Mouse (Mus musculus) liver, adult 2 months (tissue): Measurements from ENCODE around the gene Tbc1d7. TPM values are rescaled to one million over a fixed set of nuclear protein-coding genes. Genes with fewer than 3 reads are reported as not detected.
A peak's percentile ranks its signal among the peaks of the same experiment; 100 is the strongest.

Source experiments
- DNase-seq: peaks from one replicate; pipeline ENCODE4 v3.0.0-alpha.2; 2011; ENCODE audit warnings: low read depth, low spot score; ENCODE audit errors: extremely low read depth
- H3K27ac ChIP-seq: fragments of 200-500 bp; replicated peaks from 2 replicates; pipeline ENCODE4 v1.5.1; 2012; ENCODE audit warnings: low read depth, mild to moderate bottlenecking, control low read depth, inconsistent platforms, low read length; ENCODE audit not compliant: insufficient read depth
- H3K27me3 ChIP-seq: fragments of 200-500 bp; 2 replicates; pipeline ENCODE4 v1.6.1; 2012; ENCODE audit warnings: mild to moderate bottlenecking, moderate library complexity, low read length, inconsistent platforms; ENCODE audit not compliant: control insufficient read depth, insufficient read depth
- H3K36me3 ChIP-seq: fragments of 200-500 bp; 2 replicates; pipeline ENCODE4 v1.6.1; 2012; ENCODE audit warnings: low read length, inconsistent platforms; ENCODE audit not compliant: control insufficient read depth, insufficient read depth
- H3K4me1 ChIP-seq: fragments of 200-500 bp; 2 replicates; pipeline ENCODE4 v1.6.1; 2011; ENCODE audit warnings: low read length; ENCODE audit not compliant: control insufficient read depth, insufficient read depth
- H3K4me3 ChIP-seq: fragments of 200-500 bp; 2 replicates; pipeline ENCODE4 v1.5.1; 2011; ENCODE audit warnings: low read depth, mild to moderate bottlenecking, control low read depth, low read length, moderate library complexity; ENCODE audit not compliant: insufficient read depth
- H3K79me2 ChIP-seq: fragments of 200-500 bp; 2 replicates; pipeline ENCODE4 v1.6.1; 2012; ENCODE audit warnings: inconsistent platforms, mild to moderate bottlenecking, low read length, moderate library complexity; ENCODE audit not compliant: control insufficient read depth, insufficient read depth
- H3K9ac ChIP-seq: fragments of 200-500 bp; 2 replicates; pipeline ENCODE4 v1.6.1; 2012; ENCODE audit warnings: low read depth, mild to moderate bottlenecking, control low read depth, inconsistent platforms, low read length
- CTCF ChIP-seq: fragments of 200-500 bp; IDR thresholded peaks from 2 replicates; pipeline ENCODE4 v1.5.1; 2011; ENCODE audit warnings: low read depth, low read length, control low read depth
- POLR2A ChIP-seq: fragments of 200-500 bp; IDR thresholded peaks from 2 replicates; pipeline ENCODE4 v1.6.1; 2011; ENCODE audit warnings: low read length, control low read depth; ENCODE audit not compliant: insufficient read depth; ENCODE audit errors: extremely low read depth
- WGBS: fragments of 180-500 bp; shearing (Covaris S2); methylation state at CpG from one replicate; pipeline ENCODE4 v1.1.7; 2018; 5-methylcytosine and 5-hydroxymethylcytosine counted together
- polyA plus RNA-seq: library from polyadenylated mRNA; depleted of rRNA; stranded (reverse); fragments of >200 nt; gene quantifications from 2 replicates; pipeline ENCODE4 v1.2.3, GENCODE M21; 2012
- total RNA-seq: library from RNA; depleted of rRNA; stranded (reverse); fragments of >200 nt; gene quantifications from 2 replicates; pipeline ENCODE4 v1.2.3, GENCODE M21; 2014

Tbc1d7 gene
- total and polyA plus RNA-seq, 2 experiments, result 7.2 to 14.9 TPM

DNA sequence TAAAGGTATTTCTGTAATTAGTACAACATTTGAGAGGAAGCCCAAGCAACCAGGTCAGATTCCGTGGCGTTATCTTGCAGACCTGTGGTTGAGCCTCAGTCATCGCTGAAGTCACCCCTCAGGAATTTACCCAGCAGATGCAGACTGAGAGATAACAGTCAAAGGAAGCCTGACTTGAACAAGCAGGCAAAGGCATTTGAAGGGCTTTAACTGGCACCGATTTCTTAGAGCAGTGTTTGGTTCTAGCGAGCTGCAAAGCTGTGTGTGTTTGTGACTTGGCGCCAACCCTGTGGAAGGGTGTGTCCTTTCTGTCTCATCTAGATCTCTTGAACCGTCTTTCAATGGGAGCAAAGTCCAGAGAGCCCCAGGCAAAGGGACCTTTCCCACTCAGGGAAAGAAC is 22.0 kb upstream of the Tbc1d7 start:
- H3K27ac ChIP-seq, result no peak overlapping the region
- WGBS, result 25% methylated on average over 7 of the region's 7 CpGs
- no peaks in the 10 kb centered on the region for H3K79me2 ChIP-seq
- no peaks in the 10 kb centered on the region for H3K27me3 ChIP-seq
- H3K36me3 ChIP-seq, result no peaks in the 10 kb centered on the region
- H3K9ac ChIP-seq, result no peak overlapping the region
- H3K4me1 ChIP-seq, result peaks cover 3% of the 10 kb centered on the region; the same call in 1 of the 2 replicates
- DNase-seq, result no peak
- no peak overlapping the region for H3K4me3 ChIP-seq
- no peak for TF ChIP-seq POLR2A
- TF ChIP-seq CTCF, result no peak

DNA sequence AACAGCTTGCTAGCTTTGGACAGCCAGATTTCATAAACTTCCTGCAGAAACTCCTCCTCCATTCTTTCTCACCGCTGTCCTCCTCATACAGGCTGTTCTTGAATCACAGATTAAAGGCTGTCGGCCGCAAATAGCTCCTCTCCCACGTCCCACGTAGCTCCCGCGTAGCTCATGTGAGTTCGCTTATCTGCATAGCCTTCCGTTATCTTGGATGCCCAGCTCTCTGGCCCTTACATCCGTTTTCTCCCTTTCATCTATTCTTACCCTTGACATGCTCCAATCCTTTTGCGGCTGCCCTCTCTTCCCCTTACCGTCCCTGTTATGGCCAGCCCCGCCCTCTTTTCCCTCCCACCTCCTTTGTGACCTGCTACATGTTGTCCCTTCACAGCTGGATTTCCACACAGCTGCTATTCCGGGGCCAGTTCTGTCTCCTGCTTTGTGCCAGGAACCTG is 20.5 kb upstream of the Tbc1d7 start:
- Histone ChIP-seq H3K4me3 (no peak overlapping the region), H3K27me3 (no peaks in the 10 kb centered on the region), H3K79me2 (no peaks in the 10 kb centered on the region), H3K4me1 (peaks cover 3% of the 10 kb centered on the region; the same call in 1 of the 2 replicates), H3K27ac (no peak overlapping the region), H3K36me3 (no peaks in the 10 kb centered on the region), H3K9ac (0 out of 2 replicates have a peak overlapping the region, but pooled peaks have one; percentile 42)
- no peak for DNase-seq
- 9% methylated on average over 14 of the region's 14 CpGs for WGBS
- no peak for TF ChIP-seq CTCF
- TF ChIP-seq POLR2A, result no peak

DNA sequence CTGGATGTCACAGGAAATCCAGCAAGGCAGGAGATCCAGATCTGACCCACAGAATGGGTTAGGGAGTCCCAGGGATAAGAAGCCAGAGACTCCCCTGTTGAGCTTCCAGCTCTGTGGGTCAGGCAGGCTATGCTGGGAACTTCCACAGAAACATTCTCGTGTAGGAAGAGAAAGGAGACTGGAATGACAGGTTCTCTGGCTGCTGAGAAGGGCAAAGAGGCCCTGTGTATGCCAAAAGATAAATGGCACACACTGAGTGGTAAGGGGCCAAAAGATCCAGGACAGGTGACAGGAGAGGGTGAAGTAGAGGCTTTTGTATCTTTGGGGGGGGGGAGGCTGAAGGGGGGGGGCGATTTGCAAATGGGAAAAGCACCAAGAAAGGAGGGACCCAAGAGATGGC is 20.0 kb upstream of the Tbc1d7 start:
- Histone ChIP-seq H3K9ac (no peak overlapping the region), H3K27ac (no peak overlapping the region), H3K36me3 (no peaks in the 10 kb centered on the region), H3K79me2 (no peaks in the 10 kb centered on the region), H3K4me3 (no peak overlapping the region), H3K4me1 (peaks cover 3% of the 10 kb centered on the region; the same call in 1 of the 2 replicates), H3K27me3 (no peaks in the 10 kb centered on the region)
- no peak for DNase-seq
- 24% methylated on average over 2 of the region's 2 CpGs for WGBS
- no peak for TF ChIP-seq POLR2A
- no peak for TF ChIP-seq CTCF

DNA sequence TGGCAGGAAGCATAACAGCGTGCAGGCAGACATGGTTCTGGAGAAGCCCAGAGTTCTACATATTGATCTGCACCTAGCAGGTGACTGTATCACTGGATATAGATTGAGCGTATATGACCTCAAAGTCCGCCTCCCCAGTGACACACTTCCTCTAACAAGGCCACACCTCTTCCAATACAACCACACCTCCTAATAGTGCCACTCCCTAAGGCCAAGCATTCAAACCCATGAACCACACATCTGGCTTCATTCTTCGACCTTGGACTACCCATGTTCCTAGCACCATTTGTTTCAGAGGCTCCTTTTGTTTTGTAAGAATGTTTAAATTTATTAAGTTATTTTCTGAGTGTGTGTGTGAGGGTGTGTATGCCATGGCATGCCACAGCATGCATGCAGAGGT is 16.4 kb upstream of the Tbc1d7 start:
- H3K9ac ChIP-seq, result no peak overlapping the region
- TF ChIP-seq CTCF (no peak), POLR2A (no peak)
- H3K4me1 ChIP-seq, result peaks cover 5% of the 10 kb centered on the region; the same call in 1 of the 2 replicates
- WGBS, result 98% methylated on average over 4 of the region's 4 CpGs
- H3K27ac ChIP-seq, result no peak overlapping the region
- H3K79me2 ChIP-seq, result no peaks in the 10 kb centered on the region
- H3K4me3 ChIP-seq, result no peak overlapping the region
- DNase-seq, result no peak
- H3K36me3 ChIP-seq, result no peaks in the 10 kb centered on the region
- H3K27me3 ChIP-seq, result no peaks in the 10 kb centered on the region

DNA sequence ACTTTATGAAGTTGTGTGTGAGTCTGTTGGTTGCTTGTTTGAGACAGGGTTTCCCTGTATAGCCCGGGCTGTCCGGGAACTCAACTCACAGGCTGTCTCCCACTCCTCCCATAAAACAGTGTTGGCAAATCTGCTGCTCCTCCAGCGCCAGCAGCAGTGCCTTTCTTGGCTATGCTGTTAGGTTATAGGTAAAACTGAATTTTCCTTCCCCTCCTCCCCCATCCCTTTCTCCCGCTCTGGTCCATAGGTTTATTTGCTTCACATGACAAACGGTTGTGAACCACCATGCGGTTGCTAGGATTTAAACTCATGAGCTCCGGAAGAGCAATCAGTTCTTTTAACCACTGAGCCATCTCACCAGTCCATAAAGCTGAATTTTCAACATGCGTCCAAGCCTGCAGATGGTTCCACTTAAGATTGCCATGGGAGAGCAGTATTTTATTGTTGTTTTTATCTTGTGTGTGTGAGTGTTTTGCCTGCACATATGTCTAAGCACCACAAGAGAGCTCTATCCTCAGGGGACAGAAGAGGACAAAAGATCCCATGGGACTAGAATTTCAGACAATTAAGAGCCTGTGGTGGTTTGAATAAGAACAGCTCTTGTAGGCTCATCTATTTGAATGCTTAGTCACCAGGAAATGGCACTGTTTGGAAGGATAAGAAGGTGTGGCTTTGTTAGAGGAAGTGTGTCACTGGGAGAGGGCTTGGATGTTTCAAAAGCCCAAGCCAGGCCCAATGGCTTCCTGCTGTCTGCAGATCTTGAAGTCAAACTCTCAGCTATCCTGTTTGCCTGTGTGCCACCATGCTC is 12.2 kb upstream of the Tbc1d7 start:
- no peak for TF ChIP-seq POLR2A
- no peak for TF ChIP-seq CTCF
- H3K27ac ChIP-seq, result no peak overlapping the region
- H3K36me3 ChIP-seq, result no peaks in the 10 kb centered on the region
- peak overlapping the region; percentile 3; the same call in 1 of the 2 replicates for H3K9ac ChIP-seq
- WGBS, result 36% methylated on average over 8 of the region's 8 CpGs
- peak overlapping the region; percentile 20; the same call in 1 of the 2 replicates for H3K4me3 ChIP-seq
- H3K79me2 ChIP-seq, result no peaks in the 10 kb centered on the region
- DNase-seq, result no peak
- 0 out of 2 replicates have a peak, but pooled peaks cover 2% of the 10 kb centered on the region for H3K4me1 ChIP-seq
- H3K27me3 ChIP-seq, result no peaks in the 10 kb centered on the region
